Mouse (Mus musculus) intestine, embryonic 15.5 days (tissue): ENCODE data around the gene Ttc9b. TPM values are rescaled to one million over a fixed set of nuclear protein-coding genes. Genes with fewer than 3 reads are reported as not detected.

Experiments
- ATAC-seq: fragments of 200-750 bp; cut with Nextera tagmentation; 2 replicates; pipeline ENCODE4 v1.8.0; 2017; ENCODE audit warnings: moderate TSS enrichment, moderate library complexity
- H3K27ac ChIP-seq: fragments of 300-500 bp; sonication (generic); 2 replicates; pipeline ENCODE4 v1.5.1; 2015; ENCODE audit warnings: mild to moderate bottlenecking, inconsistent platforms
- H3K27me3 ChIP-seq: fragments of 300-500 bp; sonication (generic); replicated peaks from 2 replicates; pipeline ENCODE4 v1.6.1; 2015; ENCODE audit warnings: inconsistent platforms
- H3K36me3 ChIP-seq: fragments of 300-500 bp; sonication (generic); 2 replicates; pipeline ENCODE4 v1.6.1; 2015; ENCODE audit warnings: inconsistent platforms
- H3K4me1 ChIP-seq: fragments of 300-500 bp; sonication (generic); replicated peaks from 2 replicates; pipeline ENCODE4 v1.6.1; 2015; ENCODE audit warnings: inconsistent platforms
- H3K4me2 ChIP-seq: fragments of 300-500 bp; sonication (generic); replicated peaks from 2 replicates; pipeline ENCODE4 v1.6.1; 2015; ENCODE audit warnings: mild to moderate bottlenecking, inconsistent platforms
- H3K4me3 ChIP-seq: fragments of 300-500 bp; sonication (generic); replicated peaks from 2 replicates; pipeline ENCODE4 v1.5.1; 2015; ENCODE audit warnings: inconsistent platforms
- H3K9ac ChIP-seq: fragments of 300-500 bp; sonication (generic); 2 replicates; pipeline ENCODE4 v1.6.1; 2015; ENCODE audit warnings: inconsistent platforms
- H3K9me3 ChIP-seq: fragments of 300-500 bp; sonication (generic); 2 replicates; pipeline ENCODE4 v1.6.1; 2016; ENCODE audit warnings: inconsistent platforms
- WGBS: fragments of 180-500 bp; shearing (Covaris S2); methylation state at CpG from one replicate; pipeline ENCODE4 v1.1.7; 2015; 5-methylcytosine and 5-hydroxymethylcytosine counted together
- polyA plus RNA-seq: library from polyadenylated mRNA; unstranded; fragments of >200 nt; fragmentation: Nextera tagmentation; extraction: Ambion mirVana; gene quantifications from 2 replicates; pipeline ENCODE4 v1.2.1, GENCODE M21; 2015

Gene Ttc9b
- polyA plus RNA-seq, result 2.3 and 2.5 TPM in 2 replicates

DNA sequence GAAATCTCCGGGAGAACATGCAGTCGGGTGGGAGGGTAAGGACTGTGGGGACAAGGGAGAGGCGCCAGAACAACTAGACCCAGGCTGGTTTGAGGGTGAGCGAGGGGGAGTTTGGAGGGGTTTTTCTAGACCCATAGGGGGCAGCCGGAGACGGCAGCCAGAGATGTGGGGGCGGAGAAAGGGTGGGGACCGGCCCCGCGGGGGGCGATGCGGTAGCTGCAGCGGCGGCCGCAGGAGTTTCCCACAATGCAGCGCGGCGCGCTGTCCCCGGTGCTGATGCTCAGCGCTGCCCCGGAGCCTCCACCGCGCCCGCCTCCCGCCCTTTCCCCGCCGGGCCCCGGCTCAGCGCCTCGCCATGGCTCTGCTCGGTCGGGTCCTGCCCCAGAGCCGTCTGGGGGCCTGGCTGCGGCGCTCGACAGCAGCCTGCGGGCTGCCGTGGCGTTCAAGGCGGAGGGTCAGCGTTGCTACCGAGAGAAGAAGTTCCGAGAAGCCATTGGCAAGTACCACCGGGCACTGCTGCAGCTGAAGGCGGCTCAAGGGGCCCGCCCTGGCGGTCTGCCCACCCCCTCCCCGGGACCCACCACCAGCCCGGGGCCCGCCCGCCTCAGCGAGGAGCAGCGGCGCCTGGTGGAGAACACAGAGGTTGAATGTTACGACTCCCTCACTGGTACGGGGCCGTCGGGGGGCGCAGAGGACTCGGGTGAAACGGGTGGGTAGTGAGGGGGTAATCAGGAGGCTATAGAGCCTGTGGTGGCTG, at the start of gene Ttc9b:
Gene Ttc9b (plus strand): TSS at position 235 of the 757 bp plus-strand sequence.
- no peaks in the 10 kb centered on the region; the same call in 1 of the 2 replicates for H3K36me3 ChIP-seq
- ATAC-seq, result peak; percentile 65
- peaks cover 67% of the 10 kb centered on the region for H3K27me3 ChIP-seq
- H3K4me3 ChIP-seq, result peak within 1 kb of the TSS; percentile 28
- H3K27ac ChIP-seq, result no peak within 1 kb of the TSS
- 4% methylated on average over 62 of the region's 62 CpGs for WGBS
- H3K9me3 ChIP-seq, result no peaks in the 10 kb centered on the region
- no peak within 1 kb of the TSS for H3K9ac ChIP-seq
- H3K4me1 ChIP-seq, result peaks cover 7% of the 10 kb centered on the region; the same call in 1 of the 2 replicates
- peak within 1 kb of the TSS; percentile 50 for H3K4me2 ChIP-seq

DNA sequence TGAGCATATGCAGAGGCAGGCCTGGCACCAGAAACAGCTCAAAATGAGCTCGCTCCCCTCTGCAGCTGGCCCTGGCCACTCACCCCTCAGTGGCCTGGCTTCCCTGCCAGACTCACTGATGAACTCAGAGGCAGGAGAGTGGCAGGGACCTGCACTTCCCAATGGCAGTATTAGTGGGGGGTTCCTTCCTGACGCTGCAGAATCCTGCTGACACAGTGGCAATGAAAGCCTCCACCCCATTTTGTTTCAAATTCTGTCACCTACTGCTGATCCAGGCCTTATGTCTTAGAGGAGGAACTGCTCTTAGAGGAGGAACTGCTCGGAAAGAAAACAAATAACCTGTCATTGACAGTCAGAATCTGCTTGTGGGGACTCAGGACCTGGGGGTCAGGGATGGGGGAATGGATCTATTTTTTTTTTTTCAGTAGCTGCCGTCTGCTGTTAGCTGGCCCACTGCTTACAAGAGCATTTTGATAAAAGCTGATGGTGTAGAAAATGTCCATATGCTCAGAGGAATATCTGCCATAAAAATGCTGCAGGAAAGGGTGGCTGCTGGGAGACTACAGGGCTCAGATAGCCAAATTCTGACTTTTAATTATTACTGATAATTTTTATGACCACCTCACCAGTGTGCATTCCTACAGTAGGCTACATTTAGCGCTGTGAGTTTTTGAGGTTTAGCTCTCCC, 48.9 kb upstream of the Ttc9b start:
- no peaks in the 10 kb centered on the region for H3K9me3 ChIP-seq
- H3K36me3 ChIP-seq, result peaks cover 5% of the 10 kb centered on the region; the same call in 1 of the 2 replicates
- no peak for ATAC-seq
- H3K4me3 ChIP-seq, result no peak overlapping the region
- H3K9ac ChIP-seq, result no peak overlapping the region
- 50% methylated on average over 5 of the region's 5 CpGs for WGBS
- H3K4me2 ChIP-seq, result no peak overlapping the region
- no peaks in the 10 kb centered on the region for H3K27me3 ChIP-seq
- H3K27ac ChIP-seq, result no peak overlapping the region
- peaks cover 44% of the 10 kb centered on the region for H3K4me1 ChIP-seq

DNA sequence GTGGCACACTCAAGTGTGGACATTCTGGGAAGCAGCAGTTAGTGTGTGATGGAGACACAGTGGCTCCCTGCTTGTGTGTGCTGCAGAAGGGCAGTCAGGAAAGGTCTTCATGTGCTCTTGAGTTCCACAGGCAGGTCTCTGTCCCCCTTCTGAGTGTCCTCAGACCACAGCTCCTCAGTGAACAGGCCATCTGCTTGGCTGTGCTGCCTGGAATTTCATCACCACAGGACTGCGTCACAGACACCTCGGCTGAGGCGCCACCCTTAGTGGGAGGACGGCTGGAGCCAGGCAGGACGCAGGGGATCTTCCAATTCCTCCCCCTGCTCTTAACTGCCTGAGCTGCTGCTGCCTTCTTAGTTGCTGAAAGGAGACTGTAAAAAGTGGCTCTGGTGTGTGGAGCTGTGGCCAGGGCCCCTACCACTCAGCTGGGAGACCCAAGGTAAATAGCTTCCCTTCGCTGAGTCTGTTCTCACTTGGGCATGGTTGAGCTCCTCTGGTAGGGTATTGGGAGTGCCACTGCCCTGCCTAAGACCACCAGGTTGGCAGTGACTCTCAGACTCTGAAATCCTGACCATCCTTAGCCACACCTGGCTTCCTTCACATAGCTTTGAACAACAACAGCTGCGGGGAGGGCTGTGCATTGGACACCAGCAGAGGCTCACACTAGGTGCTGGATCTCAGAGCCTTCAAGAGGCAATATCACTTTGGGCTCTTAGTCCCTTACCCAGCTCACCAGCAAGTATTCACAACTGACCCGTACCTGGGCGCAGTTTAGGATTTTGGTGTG, 48.0 kb upstream of the Ttc9b start:
- Histone ChIP-seq H3K9ac (no peak overlapping the region; the same call in 1 of the 2 replicates), H3K9me3 (no peaks in the 10 kb centered on the region), H3K4me2 (no peak overlapping the region), H3K4me1 (peaks cover 39% of the 10 kb centered on the region), H3K36me3 (peaks cover 10% of the 10 kb centered on the region; the same call in 1 of the 2 replicates), H3K27ac (peak overlapping the region; percentile 38; the same call in 1 of the 2 replicates), H3K27me3 (no peaks in the 10 kb centered on the region), H3K4me3 (no peak overlapping the region)
- ATAC-seq, result no peak
- WGBS, result 66% methylated on average over 9 of the region's 9 CpGs

DNA sequence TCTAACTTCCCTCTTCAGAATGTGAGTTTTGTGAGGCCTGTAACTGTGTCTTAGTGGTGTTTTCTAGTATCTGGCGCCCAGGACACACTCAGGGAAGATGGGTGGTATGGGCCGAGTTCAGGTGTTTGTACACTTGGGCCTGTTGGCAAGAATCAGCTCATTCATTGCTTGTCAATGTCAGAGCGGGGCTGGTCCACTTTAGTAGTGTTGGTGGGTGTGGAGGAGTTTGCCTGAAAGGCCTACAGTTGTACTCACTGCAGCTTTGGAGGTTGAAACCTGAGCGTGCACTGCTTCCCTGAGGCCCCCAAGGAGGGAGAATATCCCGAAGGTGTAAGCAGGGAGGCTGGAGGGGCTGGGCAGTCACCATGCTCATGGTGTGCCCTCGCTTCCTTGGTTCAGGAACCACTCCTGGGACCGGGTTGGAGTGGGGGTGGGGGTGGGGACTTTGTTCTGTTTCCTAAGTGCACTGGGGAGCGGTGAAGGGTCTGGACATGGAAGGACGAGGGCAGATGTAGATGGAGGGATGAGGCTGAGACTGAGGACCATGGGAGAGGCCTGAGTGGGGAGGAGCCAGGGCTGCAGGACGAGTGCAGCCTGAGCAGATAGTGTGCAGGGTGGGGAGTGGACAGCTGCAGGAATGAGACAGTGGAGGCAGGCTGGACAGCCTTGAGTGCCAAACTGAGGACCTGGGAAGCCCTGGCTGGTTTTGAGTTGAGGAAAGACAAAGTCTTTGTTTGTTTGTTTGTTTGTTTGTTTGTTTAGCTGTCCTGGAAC, 47.0 kb upstream of the Ttc9b start:
- H3K27ac ChIP-seq, result no peak overlapping the region
- no peak overlapping the region for H3K4me2 ChIP-seq
- H3K4me1 ChIP-seq, result peaks cover 32% of the 10 kb centered on the region
- H3K36me3 ChIP-seq, result peaks cover 10% of the 10 kb centered on the region; the same call in 1 of the 2 replicates
- no peaks in the 10 kb centered on the region for H3K27me3 ChIP-seq
- no peak overlapping the region for H3K4me3 ChIP-seq
- H3K9ac ChIP-seq, result no peak overlapping the region
- WGBS, result 57% methylated on average over 10 of the region's 10 CpGs
- no peaks in the 10 kb centered on the region for H3K9me3 ChIP-seq
- no peak for ATAC-seq

DNA sequence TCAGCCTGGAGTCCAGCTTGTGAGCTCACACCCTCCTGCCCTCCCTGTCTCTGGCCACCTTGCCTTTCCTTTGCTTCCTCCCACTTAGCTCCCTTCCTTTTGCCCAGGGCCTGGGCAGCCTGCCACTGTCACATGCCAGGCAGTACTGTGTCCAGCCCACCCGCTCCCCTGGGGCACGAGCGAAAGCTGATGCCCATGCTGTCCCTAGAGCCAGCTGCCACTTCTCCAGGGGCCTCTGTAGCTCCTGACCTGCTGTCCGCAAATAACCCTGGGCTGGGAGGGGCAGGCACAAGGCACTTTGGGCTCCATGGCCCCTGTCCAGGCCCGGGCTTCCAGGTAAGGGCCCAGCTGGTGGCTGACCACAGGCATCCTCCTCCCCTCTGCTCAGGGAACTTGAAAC, 46.1 kb upstream of the Ttc9b start:
- Histone ChIP-seq H3K4me3 (no peak overlapping the region), H3K27me3 (no peaks in the 10 kb centered on the region), H3K36me3 (peaks cover 10% of the 10 kb centered on the region; the same call in 1 of the 2 replicates), H3K4me2 (no peak overlapping the region), H3K9me3 (no peaks in the 10 kb centered on the region), H3K4me1 (peaks cover 29% of the 10 kb centered on the region), H3K9ac (no peak overlapping the region), H3K27ac (no peak overlapping the region)
- ATAC-seq, result no peak
- whole genome bisulfite sequencing, result 69% methylated on average over 5 of the region's 5 CpGs

DNA sequence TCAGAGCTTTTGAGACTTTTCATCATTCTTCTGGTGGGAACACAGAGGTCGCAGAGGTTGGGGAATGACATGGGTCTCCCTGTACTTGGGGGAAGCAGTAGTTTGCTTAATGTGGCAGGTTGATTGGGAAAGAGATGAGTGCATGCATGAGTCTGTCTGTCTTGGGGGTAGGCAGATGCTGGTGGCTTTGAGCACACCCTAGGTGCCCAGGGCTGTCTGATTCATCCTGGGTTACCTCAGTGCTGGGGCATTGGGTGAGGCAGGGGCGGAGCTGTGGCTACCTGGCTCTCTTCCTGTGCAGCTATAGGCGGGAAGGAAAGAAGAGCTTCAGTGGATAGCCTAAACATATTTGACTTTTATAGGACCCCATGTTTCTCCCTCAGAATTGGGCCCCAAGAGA, 45.6 kb upstream of the Ttc9b start:
- WGBS, result 76% methylated on average over 3 of the region's 3 CpGs
- no peak overlapping the region for H3K27ac ChIP-seq
- peaks cover 25% of the 10 kb centered on the region for H3K4me1 ChIP-seq
- no peaks in the 10 kb centered on the region for H3K9me3 ChIP-seq
- no peak overlapping the region for H3K9ac ChIP-seq
- H3K36me3 ChIP-seq, result peaks cover 10% of the 10 kb centered on the region; the same call in 1 of the 2 replicates
- H3K4me2 ChIP-seq, result no peak overlapping the region
- H3K4me3 ChIP-seq, result no peak overlapping the region
- H3K27me3 ChIP-seq, result no peaks in the 10 kb centered on the region
- no peak for ATAC-seq

DNA sequence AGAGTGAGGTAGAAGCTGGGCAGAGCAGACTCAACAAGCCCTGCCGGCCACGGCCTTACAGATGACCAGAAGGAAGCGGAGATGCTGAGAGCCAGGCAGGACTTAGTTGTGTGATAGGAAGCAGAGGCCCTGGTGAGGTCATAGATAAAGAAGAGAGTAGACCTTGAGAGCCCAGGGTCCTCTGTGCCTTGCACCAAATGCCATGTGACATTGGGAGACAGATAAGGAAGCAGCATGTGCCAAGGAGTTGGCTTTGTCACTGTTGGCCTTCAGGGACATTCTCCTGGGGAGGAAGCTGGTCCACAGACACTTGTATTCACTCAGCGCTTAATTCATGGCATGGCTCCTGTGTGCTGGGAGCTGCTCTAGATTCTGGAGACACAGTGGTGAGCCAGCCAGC, 44.4 kb upstream of the Ttc9b start:
- Histone ChIP-seq H3K9me3 (no peaks in the 10 kb centered on the region), H3K36me3 (peaks cover 10% of the 10 kb centered on the region; the same call in 1 of the 2 replicates), H3K9ac (no peak overlapping the region), H3K4me1 (peaks cover 20% of the 10 kb centered on the region; the same call in 1 of the 2 replicates), H3K27ac (no peak overlapping the region), H3K4me3 (no peak overlapping the region), H3K4me2 (no peak overlapping the region), H3K27me3 (no peaks in the 10 kb centered on the region)
- ATAC-seq, result no peak
- 94% methylated on average over 4 of the region's 4 CpGs for WGBS

DNA sequence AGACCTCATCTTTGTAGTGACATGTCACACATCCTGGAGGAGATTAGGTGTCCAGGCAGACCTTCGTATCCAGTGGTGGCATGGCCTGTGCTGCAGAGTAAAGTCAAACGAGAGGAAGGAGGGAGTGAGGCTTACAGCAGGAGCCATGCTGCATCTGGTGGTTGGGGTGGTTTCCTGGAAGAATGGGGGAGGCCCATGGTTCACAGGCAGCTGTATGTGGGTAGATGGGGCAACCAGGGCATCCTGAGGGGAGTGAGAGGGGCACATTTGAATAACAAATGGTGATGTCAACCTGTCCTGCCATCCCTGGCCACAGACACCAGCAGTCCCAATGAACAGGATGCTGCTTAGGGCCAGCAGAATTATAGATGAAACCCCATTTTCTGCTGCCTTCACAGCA, 44.0 kb upstream of the Ttc9b start:
- H3K4me1 ChIP-seq, result peaks cover 18% of the 10 kb centered on the region; the same call in 1 of the 2 replicates
- no peak for ATAC-seq
- WGBS, result 85% methylated on average over 2 of the region's 2 CpGs
- H3K4me2 ChIP-seq, result no peak overlapping the region
- no peaks in the 10 kb centered on the region for H3K9me3 ChIP-seq
- H3K27me3 ChIP-seq, result no peaks in the 10 kb centered on the region
- H3K27ac ChIP-seq, result no peak overlapping the region
- no peak overlapping the region for H3K4me3 ChIP-seq
- H3K9ac ChIP-seq, result no peak overlapping the region
- peaks cover 10% of the 10 kb centered on the region; the same call in 1 of the 2 replicates for H3K36me3 ChIP-seq

DNA sequence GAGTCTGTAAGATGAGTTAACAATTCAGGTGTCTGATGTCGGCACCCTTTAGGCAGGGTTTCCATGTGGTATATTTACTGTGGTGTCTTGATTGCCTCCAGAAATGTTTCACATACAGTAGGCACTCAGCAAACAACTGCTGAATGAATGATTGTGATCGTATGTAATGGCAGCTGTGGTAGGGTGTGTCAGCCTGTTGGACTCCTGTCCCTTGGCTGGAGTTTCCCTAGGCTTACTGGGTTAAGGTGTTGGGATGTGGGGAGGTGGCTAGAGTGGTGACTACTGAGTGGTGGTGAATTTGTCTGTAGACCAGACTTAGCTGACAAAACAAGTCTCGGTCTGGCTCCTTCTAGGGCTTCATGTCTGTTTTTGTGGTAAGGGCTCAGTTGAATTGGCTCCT, 43.3 kb upstream of the Ttc9b start:
- H3K9me3 ChIP-seq, result no peaks in the 10 kb centered on the region
- ATAC-seq, result no peak
- H3K4me3 ChIP-seq, result no peak overlapping the region
- 90% methylated on average over 3 of the region's 3 CpGs for WGBS
- peaks cover 13% of the 10 kb centered on the region; the same call in 1 of the 2 replicates for H3K4me1 ChIP-seq
- peaks cover 10% of the 10 kb centered on the region; the same call in 1 of the 2 replicates for H3K36me3 ChIP-seq
- H3K4me2 ChIP-seq, result no peak overlapping the region
- H3K27ac ChIP-seq, result no peak overlapping the region
- no peaks in the 10 kb centered on the region for H3K27me3 ChIP-seq
- H3K9ac ChIP-seq, result no peak overlapping the region

DNA sequence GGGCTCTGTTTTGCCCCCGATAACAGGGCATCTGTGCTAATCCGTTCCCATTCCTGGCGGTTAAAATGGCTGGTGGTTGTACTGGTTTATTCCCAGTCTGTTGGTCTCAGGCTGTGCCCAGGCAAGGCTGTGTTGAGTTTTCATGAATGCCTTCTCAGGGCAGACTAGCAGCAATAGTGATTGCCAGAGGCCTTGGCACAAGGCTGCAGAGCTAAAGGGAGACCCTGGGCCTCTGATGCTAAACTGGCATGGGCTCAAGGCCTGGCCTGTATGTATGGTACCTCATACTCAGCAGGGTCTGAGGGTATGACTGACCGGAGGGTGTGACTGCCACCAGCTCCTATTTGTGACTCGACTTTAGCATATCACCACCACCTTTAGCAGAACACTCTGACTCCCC, 42.8 kb upstream of the Ttc9b start:
- H3K4me3 ChIP-seq, result no peak overlapping the region
- H3K36me3 ChIP-seq, result peaks cover 10% of the 10 kb centered on the region; the same call in 1 of the 2 replicates
- H3K4me2 ChIP-seq, result no peak overlapping the region
- no peak for ATAC-seq
- peaks cover 8% of the 10 kb centered on the region; the same call in 1 of the 2 replicates for H3K4me1 ChIP-seq
- no peaks in the 10 kb centered on the region for H3K27me3 ChIP-seq
- no peak overlapping the region for H3K9ac ChIP-seq
- no peaks in the 10 kb centered on the region for H3K9me3 ChIP-seq
- no peak overlapping the region for H3K27ac ChIP-seq
- WGBS, result 93% methylated on average over 5 of the region's 5 CpGs

DNA sequence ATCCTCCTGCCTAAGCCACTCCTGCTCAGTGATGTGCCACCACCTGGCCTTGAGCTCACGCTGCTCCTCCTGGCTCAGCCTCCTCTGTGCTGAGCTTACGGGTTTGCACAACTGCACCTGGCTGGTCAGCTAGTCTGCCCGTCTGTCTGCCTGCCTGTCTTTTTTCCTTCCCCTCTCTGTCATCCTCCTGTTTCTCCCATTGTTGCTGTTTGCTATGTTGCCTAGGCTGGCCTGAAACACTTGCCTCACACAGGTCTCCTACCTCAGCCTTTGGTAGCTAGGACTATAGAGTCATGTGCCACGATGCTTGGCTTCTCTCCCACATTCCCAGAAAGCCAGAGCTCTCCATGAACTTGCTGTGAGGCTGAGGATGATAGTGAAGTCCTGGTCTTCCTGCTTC, 40.8 kb upstream of the Ttc9b start:
- ATAC-seq, result no peak
- Histone ChIP-seq H3K4me3 (no peak overlapping the region), H3K4me2 (no peak overlapping the region), H3K27me3 (no peaks in the 10 kb centered on the region), H3K27ac (no peak overlapping the region), H3K9ac (no peak overlapping the region), H3K9me3 (no peaks in the 10 kb centered on the region), H3K4me1 (no peaks in the 10 kb centered on the region), H3K36me3 (peaks cover 31% of the 10 kb centered on the region)
- 80% methylated on average over 4 of the region's 4 CpGs for WGBS
